ENCODE assay signal across 7 mouse cellular contexts in genomic region chr12:84450718-84451646, GRCm38 (mm10). TPM values are rescaled to one million over a fixed set of nuclear protein-coding genes. Genes with fewer than 3 reads are reported as not detected.
DNase-seq lines count a peak whose midpoint lies in the region; ATAC-seq and TF ChIP-seq lines count a peak whose summit lies in the region.

Aldh6a1 (minus strand) TSS chr12:84451004.
Lin52 (plus strand) TSS chr12:84451422.

- H3K9ac ChIP-seq in intestine, postnatal 0 days (ENCODE audit: low read depth, low read length) = peak within 1 kb of the TSS; percentile 68
- peak within 1 kb of the TSS; percentile 74 for H3K9ac ChIP-seq in midbrain, embryonic 12.5 days (replicated peaks)

- no peaks in the 10 kb centered on the region for H3K9me3 ChIP-seq in embryonic facial prominence, embryonic 10.5 days
- H3K9me3 ChIP-seq in intestine, postnatal 0 days (ENCODE audit: control insufficient read depth) = no peaks in the 10 kb centered on the region
- no peaks in the 10 kb centered on the region for H3K9me3 ChIP-seq in midbrain, embryonic 12.5 days

- intact Hi-C loops in left cerebral cortex, postnatal 4 days (cut with DNase I) = no loop called here

- no peak for TF ChIP-seq CTCF in intestine, postnatal 0 days (IDR thresholded peaks at IDR 0.05; ENCODE audit: low read depth)
- no peak for TF ChIP-seq CTCF in small intestine, adult 2 months (IDR thresholded peaks at IDR 0.05; ENCODE audit: extremely low read depth, insufficient read length, insufficient replicate concordance, low read depth, low read length)

- peak within 1 kb of the TSS; percentile 93 for H3K4me2 ChIP-seq in intestine, postnatal 0 days (replicated peaks; ENCODE audit: low read depth)
- H3K4me2 ChIP-seq in midbrain, embryonic 12.5 days (replicated peaks) = peak within 1 kb of the TSS; percentile 87

- WGBS in embryonic facial prominence, embryonic 10.5 days = under 1% methylated on average over 49 of the region's 49 CpGs
- WGBS in intestine, postnatal 0 days = under 1% methylated on average over 49 of the region's 49 CpGs
- under 1% methylated on average over 49 of the region's 49 CpGs for WGBS in midbrain, embryonic 12.5 days
- under 1% methylated on average over 49 of the region's 49 CpGs for WGBS in small intestine, adult 2 months

- H3K36me3 ChIP-seq in embryonic facial prominence, embryonic 10.5 days (replicated peaks) = peaks cover 7% of the 10 kb centered on the region
- no peaks in the 10 kb centered on the region for H3K36me3 ChIP-seq in intestine, postnatal 0 days (ENCODE audit: control insufficient read depth, insufficient read depth)
- no peaks in the 10 kb centered on the region for H3K36me3 ChIP-seq in midbrain, embryonic 12.5 days
- no peaks in the 10 kb centered on the region for H3K36me3 ChIP-seq in small intestine, adult 2 months (ENCODE audit: control insufficient read depth, insufficient read depth, low read length)

- ATAC-seq in intestine, postnatal 0 days = peak; percentile 98
- ATAC-seq in midbrain, embryonic 12.5 days (ENCODE audit: low FRiP score, low read depth) = peak; percentile 98

- peak; percentile 96 for DNase-seq in adrenal gland, postnatal 10 days
- peak; percentile 94 for DNase-seq in embryonic facial prominence, embryonic 10.5 days (ENCODE audit: low spot score)
- DNase-seq in gonadal fat pad, adult 2 months (ENCODE audit: low read depth) = peak; percentile 100
- peak; percentile 96 for DNase-seq in left cerebral cortex, postnatal 4 days

- H3K4me3 ChIP-seq in embryonic facial prominence, embryonic 10.5 days = peak within 1 kb of the TSS; percentile 92
- H3K4me3 ChIP-seq in intestine, postnatal 0 days (ENCODE audit: low read depth, low read length) = peak within 1 kb of the TSS; percentile 84
- peak within 1 kb of the TSS; percentile 76 for H3K4me3 ChIP-seq in midbrain, embryonic 12.5 days
- H3K4me3 ChIP-seq in small intestine, adult 2 months (ENCODE audit: low read depth, low read length) = peak within 1 kb of the TSS; percentile 81

- H3K4me1 ChIP-seq in embryonic facial prominence, embryonic 10.5 days = peaks cover 24% of the 10 kb centered on the region
- no peaks in the 10 kb centered on the region for H3K4me1 ChIP-seq in intestine, postnatal 0 days (replicated peaks; ENCODE audit: control insufficient read depth, insufficient read depth, low read length)
- H3K4me1 ChIP-seq in midbrain, embryonic 12.5 days = peaks cover 16% of the 10 kb centered on the region
- no peaks in the 10 kb centered on the region for H3K4me1 ChIP-seq in small intestine, adult 2 months (ENCODE audit: control insufficient read depth, insufficient read depth, insufficient read length, low read length)

- TF ChIP-seq POLR2A in small intestine, adult 2 months (IDR thresholded peaks at IDR 0.05; ENCODE audit: low read depth, low read length) = peak; percentile 90

- H3K27ac ChIP-seq in embryonic facial prominence, embryonic 10.5 days (replicated peaks) = peak within 1 kb of the TSS; percentile 84
- H3K27ac ChIP-seq in intestine, postnatal 0 days (ENCODE audit: low read depth, low read length) = peak within 1 kb of the TSS; percentile 66
- peak within 1 kb of the TSS; percentile 61 for H3K27ac ChIP-seq in midbrain, embryonic 12.5 days (replicated peaks)
- H3K27ac ChIP-seq in small intestine, adult 2 months (ENCODE audit: insufficient read depth, low read depth, low read length) = peak within 1 kb of the TSS; percentile 36

- H3K27me3 ChIP-seq in embryonic facial prominence, embryonic 10.5 days (replicated peaks; ENCODE audit: low read depth, poor library complexity, severe bottlenecking) = 0 out of 2 replicates have a peak, but pooled peaks cover 4% of the 10 kb centered on the region
- no peaks in the 10 kb centered on the region for H3K27me3 ChIP-seq in intestine, postnatal 0 days (replicated peaks; ENCODE audit: control insufficient read depth, insufficient read depth, low read length)
- no peaks in the 10 kb centered on the region; the same call in 1 of the 2 replicates for H3K27me3 ChIP-seq in midbrain, embryonic 12.5 days
- no peaks in the 10 kb centered on the region for H3K27me3 ChIP-seq in small intestine, adult 2 months (ENCODE audit: control insufficient read depth, insufficient read depth, low read length)

RNA-seq across cellular contexts. Expression of gene Aldh6a1, which starts in this region (rescaled TPM):
- 100 to 1,000 TPM; 230 to 234 TPM for total RNA-seq in adrenal gland, postnatal 10 days (2021)
- polyA plus RNA-seq in embryonic facial prominence, embryonic 10.5 days (2016; fragmentation: Nextera tagmentation; extraction: Ambion mirVana) = 16.0 and 18.2 TPM in 2 replicates
- 158 and 164 TPM in 2 replicates for polyA plus RNA-seq in gonadal fat pad, adult 2 months (2012; rRNA removed)
- 13.5 and 15.4 TPM in 2 replicates for polyA plus RNA-seq in intestine, postnatal 0 days (2015; fragmentation: Nextera tagmentation; extraction: Ambion mirVana)
- 10 to 100 TPM; 25.9 to 26.2 TPM for total RNA-seq in left cerebral cortex, postnatal 4 days (2021)
- polyA plus RNA-seq in midbrain, embryonic 12.5 days (2016; fragmentation: Nextera tagmentation; extraction: Ambion mirVana) = 25.9 and 27.3 TPM in 2 replicates
- 1.5 and 1.9 TPM in 2 replicates for polyA plus RNA-seq in small intestine, adult 2 months (2012; rRNA removed)

RNA-seq across cellular contexts. Expression of gene Lin52, which starts in this region (rescaled TPM):
- total RNA-seq in adrenal gland, postnatal 10 days (2021) = 10 to 100 TPM; 10.9 to 11.2 TPM
- polyA plus RNA-seq in embryonic facial prominence, embryonic 10.5 days (2016; fragmentation: Nextera tagmentation; extraction: Ambion mirVana) = 28.4 and 28.6 TPM in 2 replicates
- polyA plus RNA-seq in gonadal fat pad, adult 2 months (2012; rRNA removed) = 14.3 and 24.5 TPM in 2 replicates
- 7.9 and 8.0 TPM in 2 replicates for polyA plus RNA-seq in intestine, postnatal 0 days (2015; fragmentation: Nextera tagmentation; extraction: Ambion mirVana)
- total RNA-seq in left cerebral cortex, postnatal 4 days (2021) = 10 to 100 TPM; 12.7 to 15.0 TPM
- 36.0 and 37.0 TPM in 2 replicates for polyA plus RNA-seq in midbrain, embryonic 12.5 days (2016; fragmentation: Nextera tagmentation; extraction: Ambion mirVana)
- polyA plus RNA-seq in small intestine, adult 2 months (2012; rRNA removed) = 0.95 and 3.2 TPM in 2 replicates

Comparison
In these comparisons a context has a peak if more than half of its experiments do, and no peak if none do; other contexts are left out.
1. Peak in every context shown above with its lines: DNase-seq, ATAC-seq, H3K4me3 ChIP-seq and H3K27ac ChIP-seq.
2. RNA of gene Aldh6a1 (total RNA-seq): 230 to 234 TPM in adrenal gland, postnatal 10 days; 25.9 to 26.2 TPM in left cerebral cortex, postnatal 4 days; every median in the first group is over 4 times any median in the second.